Mouse (Mus musculus) hindbrain, embryonic 16.5 days (tissue): ENCODE results near the gene AW822073. TPM values are rescaled to one million over a fixed set of nuclear protein-coding genes. Genes with fewer than 3 reads are reported as not detected.
"Not testable (repeated sequence)": the region's sequence is repeated elsewhere in the genome, so short reads cannot be mapped to it uniquely, and the experiment has no call there.

Experiments used
- ATAC-seq: fragments of 200-750 bp; cut with Nextera tagmentation; 2 replicates; pipeline ENCODE4 v1.8.0; 2017; ENCODE audit warnings: moderate TSS enrichment, moderate library complexity
- H3K27ac ChIP-seq: fragments of 300-500 bp; sonication (generic); 2 replicates; pipeline ENCODE4 v1.5.1; 2014; ENCODE audit warnings: low read depth, mild to moderate bottlenecking, control low read depth, low read length, moderate library complexity
- H3K27me3 ChIP-seq: fragments of 300-500 bp; sonication (generic); replicated peaks from 2 replicates; pipeline ENCODE4 v1.6.1; 2014; ENCODE audit warnings: low read length; ENCODE audit not compliant: control insufficient read depth, insufficient read depth
- H3K36me3 ChIP-seq: fragments of 300-500 bp; sonication (generic); 2 replicates; pipeline ENCODE4 v1.6.1; 2014; ENCODE audit warnings: mild to moderate bottlenecking, low read length, moderate library complexity, mixed read lengths; ENCODE audit not compliant: control insufficient read depth, insufficient read depth
- H3K4me1 ChIP-seq: fragments of 300-500 bp; sonication (generic); 2 replicates; pipeline ENCODE4 v1.6.1; 2014; ENCODE audit warnings: low read depth, low read length; ENCODE audit not compliant: control insufficient read depth, insufficient read depth
- H3K4me2 ChIP-seq: fragments of 300-500 bp; sonication (generic); 2 replicates; pipeline ENCODE4 v1.6.1; 2014; ENCODE audit warnings: mild to moderate bottlenecking, low read length, control low read depth, moderate library complexity
- H3K4me3 ChIP-seq: fragments of 300-500 bp; sonication (generic); 2 replicates; pipeline ENCODE4 v1.5.1; 2014; ENCODE audit warnings: mild to moderate bottlenecking, low read length, control low read depth, moderate library complexity
- H3K9ac ChIP-seq: fragments of 300-500 bp; sonication (generic); 2 replicates; pipeline ENCODE4 v1.6.1; 2014; ENCODE audit warnings: low read depth, mild to moderate bottlenecking, control low read depth, low read length, moderate library complexity
- H3K9me3 ChIP-seq: fragments of 300-500 bp; sonication (generic); 2 replicates; pipeline ENCODE4 v1.6.1; 2014; ENCODE audit warnings: mild to moderate bottlenecking, low read length, moderate library complexity; ENCODE audit not compliant: control insufficient read depth
- WGBS: fragments of 180-500 bp; shearing (Covaris S2); extraction: QIAGEN DNeasy Blood & Tissue Kit; methylation state at CpG from one replicate; pipeline ENCODE4 v1.1.7; 2014; 5-methylcytosine and 5-hydroxymethylcytosine counted together
- polyA plus RNA-seq: library from polyadenylated mRNA; unstranded; fragments of >200 nt; fragmentation: Nextera tagmentation; extraction: Ambion mirVana; gene quantifications from 2 replicates; pipeline ENCODE4 v1.2.1, GENCODE M21; 2015

The AW822073 gene
- not detected in 2 replicates for polyA plus RNA-seq

- H3K27ac ChIP-seq, H3K9ac ChIP-seq, H3K4me2 ChIP-seq, H3K27me3 ChIP-seq, H3K9me3 ChIP-seq, H3K4me1 ChIP-seq, ATAC-seq, H3K4me3 ChIP-seq, H3K36me3 ChIP-seq: not testable (repeated sequence)
- WGBS: 87% methylated on average over 16 of the region's 18 CpGs
These were observed at the start of gene AW822073 for GRCm38 (mm10) chr10:58224827-58225785. TSS of gene AW822073 (minus strand) at chr10:58224930.

- Histone ChIP-seq H3K4me1 (peaks cover 10% of the 10 kb centered on the region), H3K4me3 (no peak overlapping the region), H3K9me3 (no peaks in the 10 kb centered on the region), H3K4me2 (no peak overlapping the region), H3K36me3 (peaks cover 17% of the 10 kb centered on the region), H3K9ac (no peak overlapping the region), H3K27ac (no peak overlapping the region), H3K27me3 (no peaks in the 10 kb centered on the region)
- WGBS: 80% methylated on average over 5 of the region's 5 CpGs
- no peak for ATAC-seq
These were observed 33.7 kb upstream of the AW822073 start for GRCm38 (mm10) chr10:58258466-58258865.

- Histone ChIP-seq H3K9ac (peak overlapping the region; percentile 90), H3K27ac (no peak overlapping the region), H3K9me3 (no peaks in the 10 kb centered on the region), H3K36me3 (peaks cover 9% of the 10 kb centered on the region), H3K27me3 (no peaks in the 10 kb centered on the region), H3K4me3 (peak overlapping the region; percentile 95), H3K4me1 (peaks cover 10% of the 10 kb centered on the region), H3K4me2 (peak overlapping the region; percentile 75)
- 11% methylated on average over 4 of the region's 4 CpGs for WGBS
- ATAC-seq: no peak
These were observed 31.2 kb upstream of the AW822073 start for GRCm38 (mm10) chr10:58255954-58256353.

GRCm38 (mm10) chr10:58255213-58255892, 30.6 kb upstream of the AW822073 start, which contains the start of gene Gcc2:
TSS of gene Gcc2 (plus strand) at chr10:58255497.
- H3K27ac ChIP-seq: peak within 1 kb of the TSS; percentile 86
- H3K9me3 ChIP-seq: no peaks in the 10 kb centered on the region
- ATAC-seq: peak; percentile 100
- H3K36me3 ChIP-seq: peaks cover 7% of the 10 kb centered on the region
- peak within 1 kb of the TSS; percentile 75 for H3K4me2 ChIP-seq
- H3K27me3 ChIP-seq: no peaks in the 10 kb centered on the region
- peaks cover 10% of the 10 kb centered on the region for H3K4me1 ChIP-seq
- H3K9ac ChIP-seq: peak within 1 kb of the TSS; percentile 90
- under 1% methylated on average over 37 of the region's 58 CpGs for WGBS
- peak within 1 kb of the TSS; percentile 95 for H3K4me3 ChIP-seq

- H3K27ac ChIP-seq: peak overlapping the region; percentile 17; the same call in 1 of the 2 replicates
- peaks cover 7% of the 10 kb centered on the region for H3K36me3 ChIP-seq
- H3K9me3 ChIP-seq: no peaks in the 10 kb centered on the region
- H3K4me3 ChIP-seq: peak overlapping the region; percentile 95
- peaks cover 10% of the 10 kb centered on the region for H3K4me1 ChIP-seq
- peak overlapping the region; percentile 56 for H3K9ac ChIP-seq
- peak overlapping the region; percentile 75 for H3K4me2 ChIP-seq
- 26% methylated on average over 6 of the region's 6 CpGs for WGBS
- ATAC-seq: peak; percentile 27
- H3K27me3 ChIP-seq: no peaks in the 10 kb centered on the region
These were observed 30.0 kb upstream of the AW822073 start for GRCm38 (mm10) chr10:58254635-58255175.

GRCm38 (mm10) chr10:58249535-58249934, 24.8 kb upstream of the AW822073 start:
- WGBS: 33% methylated on average over 1 of the region's 1 CpGs
- no peaks in the 10 kb centered on the region for H3K9me3 ChIP-seq

GRCm38 (mm10) chr10:58238984-58239740, 14.4 kb upstream of the AW822073 start:
- H3K4me2 ChIP-seq, H3K36me3 ChIP-seq, H3K27ac ChIP-seq, H3K27me3 ChIP-seq, H3K4me1 ChIP-seq, H3K4me3 ChIP-seq, H3K9me3 ChIP-seq, H3K9ac ChIP-seq: not testable (repeated sequence)
- ATAC-seq: peak; percentile 78
- WGBS: 90% methylated on average over 8 of the region's 8 CpGs

More at GRCm38 (mm10) chr10:58249535-58249934, 24.8 kb upstream of the AW822073 start:
- H3K4me3 ChIP-seq: no peak overlapping the region
- H3K4me2 ChIP-seq: no peak overlapping the region
- H3K27ac ChIP-seq: no peak overlapping the region
- no peaks in the 10 kb centered on the region for H3K27me3 ChIP-seq
- H3K4me1 ChIP-seq: peaks cover 1% of the 10 kb centered on the region
- ATAC-seq: no peak
- no peak overlapping the region for H3K9ac ChIP-seq
- H3K36me3 ChIP-seq: no peaks in the 10 kb centered on the region

- no peaks in the 10 kb centered on the region for H3K36me3 ChIP-seq
- no peak for ATAC-seq
- H3K4me2 ChIP-seq: no peak within 1 kb of the TSS
- no peaks in the 10 kb centered on the region for H3K4me1 ChIP-seq
- H3K4me3 ChIP-seq: no peak within 1 kb of the TSS
- 88% methylated on average over 10 of the region's 10 CpGs for WGBS
- H3K9ac ChIP-seq: no peak within 1 kb of the TSS
- H3K9me3 ChIP-seq: peaks cover 13% of the 10 kb centered on the region
- no peaks in the 10 kb centered on the region for H3K27me3 ChIP-seq
- H3K27ac ChIP-seq: no peak within 1 kb of the TSS
These were observed 11.9 kb upstream of the AW822073 start, which contains the start of gene Gm4981 for GRCm38 (mm10) chr10:58236613-58237012. TSS of gene Gm4981 (minus strand) at chr10:58236701.
